26 mouse cellular contexts compared by ENCODE assay signal in the genomic region with DNA sequence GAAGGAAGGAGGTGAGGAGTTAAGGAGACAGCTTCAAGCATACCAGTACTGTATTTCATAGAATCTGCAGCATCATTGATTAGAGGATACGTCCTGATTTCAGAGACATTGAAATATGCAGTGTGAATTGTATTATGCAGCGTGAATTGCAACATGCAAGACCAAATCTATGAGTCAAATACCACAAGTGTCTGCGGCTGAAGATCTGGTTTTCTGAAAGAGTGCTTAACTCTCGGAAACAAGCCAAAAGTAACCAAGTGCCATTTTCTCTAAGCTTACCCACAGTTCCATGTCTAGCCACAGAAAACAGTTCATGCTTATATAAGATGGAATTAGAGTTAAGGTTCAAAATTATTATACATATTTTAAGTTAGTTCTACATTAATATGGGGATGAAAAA. TPM values are rescaled to one million over a fixed set of nuclear protein-coding genes. Genes with fewer than 3 reads are reported as not detected.
A peak's percentile ranks its signal among the peaks of the same experiment; 100 is the strongest.
DNase-seq lines count a peak whose midpoint lies in the region; ATAC-seq and TF ChIP-seq lines count a peak whose summit lies in the region.
"Had no signal": no experiment of that assay in that cellular context is flagged by ENCODE, and none has a peak within 500 bp of the region (broad histone marks: within the 10 kb centered on the region; RNA-seq: fewer than 3 reads in every experiment).

No protein-coding gene starts in this region.

- no peak for ATAC-seq in lung, postnatal 0 days
- ATAC-seq: activated CD4-positive, CD25-positive, alpha-beta regulatory T cell, adult 4 months; forebrain, embryonic 15.5 days had no signal

- H3K79me2 ChIP-seq in C2C12 (ENCODE audit: control insufficient read depth, insufficient read depth) = no peaks in the 10 kb centered on the region

- peak; percentile 18 for DNase-seq in lung, postnatal 0 days (ENCODE audit: low spot score)
- DNase-seq in lung, postnatal 25 days (ENCODE audit: low spot score) = no peak
- peak; percentile 36 for DNase-seq in 3134 (ENCODE audit: extremely low read depth, insufficient read length, low spot score)
- DNase-seq in fibroblast of lung, adult 2 months (ENCODE audit: low read depth) = peak; percentile 35
- DNase-seq in cerebellum, postnatal 14 days = no peak
- DNase-seq in right cerebral cortex, postnatal 10 days (ENCODE audit: low spot score in 2 of 2) = no peak
- DNase-seq in left cerebral cortex, postnatal 14 days (ENCODE audit: low spot score in 2 of 2) = no peak
- DNase-seq: adrenal gland, adult 8-10 months; adrenal gland, postnatal 25 days; cerebellum, adult 11-12 months; cerebellum, adult 9-10 months; cerebellum, postnatal 25 days; gastrocnemius, postnatal 10 days; gastrocnemius, postnatal 36 days; heart, adult 2 months had no signal

- TF ChIP-seq CTCF in lung, postnatal 0 days (IDR thresholded peaks at IDR 0.05) = no peak
- TF ChIP-seq CTCF in C2C12 (IDR thresholded peaks at IDR 0.05; ENCODE audit: control insufficient read depth, insufficient read depth, insufficient read length) = no peak

- 65% methylated on average over 4 of the region's 4 CpGs for WGBS in lung, postnatal 0 days

- intact Hi-C loops in left cerebral cortex, postnatal 14 days (cut with DNase I) = no loop called here

- no peaks in the 10 kb centered on the region for H3K9me3 ChIP-seq in lung, postnatal 0 days (ENCODE audit: low read length)
- H3K9me3 ChIP-seq: embryonic facial prominence, embryonic 12.5 days; embryonic facial prominence, embryonic 15.5 days; forebrain, embryonic 12.5 days; forebrain, embryonic 15.5 days; G1E; hindbrain, embryonic 12.5 days; hindbrain, embryonic 15.5 days had no signal

- H3K27me3 ChIP-seq in lung, postnatal 0 days (replicated peaks; ENCODE audit: insufficient read depth, low read length) = no peaks in the 10 kb centered on the region
- H3K27me3 ChIP-seq in C2C12 (ENCODE audit: control insufficient read depth, insufficient read depth, insufficient read length) = no peaks in the 10 kb centered on the region
- H3K27me3 ChIP-seq: CH12.LX; embryonic facial prominence, embryonic 12.5 days; embryonic facial prominence, embryonic 15.5 days; forebrain, embryonic 12.5 days; forebrain, embryonic 15.5 days; hindbrain, embryonic 12.5 days; hindbrain, embryonic 15.5 days had no signal

- no peaks in the 10 kb centered on the region for H3K79me3 ChIP-seq in C2C12 (ENCODE audit: low read depth)

- H3K36me3 ChIP-seq in lung, postnatal 0 days (ENCODE audit: insufficient read depth, low read length) = no peaks in the 10 kb centered on the region
- no peaks in the 10 kb centered on the region for H3K36me3 ChIP-seq in C2C12 (ENCODE audit: control insufficient read depth, insufficient read depth)
- H3K36me3 ChIP-seq: embryonic facial prominence, embryonic 12.5 days; embryonic facial prominence, embryonic 15.5 days; forebrain, embryonic 12.5 days; forebrain, embryonic 15.5 days; G1E; hindbrain, embryonic 12.5 days; hindbrain, embryonic 15.5 days had no signal

- no peak overlapping the region for H3K9ac ChIP-seq in lung, postnatal 0 days (replicated peaks; ENCODE audit: low read depth)
- H3K9ac ChIP-seq: embryonic facial prominence, embryonic 12.5 days; embryonic facial prominence, embryonic 15.5 days; forebrain, embryonic 12.5 days; forebrain, embryonic 15.5 days; hindbrain, embryonic 12.5 days; hindbrain, embryonic 15.5 days had no signal

- TF ChIP-seq EP300 in lung, postnatal 0 days (IDR thresholded peaks at IDR 0.05) = no peak

- no peaks in the 10 kb centered on the region for H3K4me1 ChIP-seq in lung, postnatal 0 days (ENCODE audit: insufficient read depth, low read depth, low read length)
- H3K4me1 ChIP-seq: embryonic facial prominence, embryonic 12.5 days; embryonic facial prominence, embryonic 15.5 days; forebrain, embryonic 12.5 days; forebrain, embryonic 15.5 days; hindbrain, embryonic 12.5 days; hindbrain, embryonic 15.5 days had no signal

- H3K27ac ChIP-seq in lung, postnatal 0 days (ENCODE audit: low read length) = no peak overlapping the region
- H3K27ac ChIP-seq: embryonic facial prominence, embryonic 12.5 days; embryonic facial prominence, embryonic 15.5 days; forebrain, embryonic 12.5 days; forebrain, embryonic 15.5 days; heart, adult 2 months; hindbrain, embryonic 12.5 days; hindbrain, embryonic 15.5 days had no signal

- no peak overlapping the region for H3K4me2 ChIP-seq in lung, postnatal 0 days (replicated peaks; ENCODE audit: low read depth, low read length)
- H3K4me2 ChIP-seq: embryonic facial prominence, embryonic 12.5 days; embryonic facial prominence, embryonic 15.5 days; forebrain, embryonic 12.5 days; forebrain, embryonic 15.5 days; heart, embryonic 11.5 days; hindbrain, embryonic 12.5 days; hindbrain, embryonic 15.5 days had no signal

- H3K4me3 ChIP-seq in lung, postnatal 0 days (ENCODE audit: low read depth, low read length) = no peak overlapping the region
- no peak overlapping the region for H3K4me3 ChIP-seq in C2C12 (ENCODE audit: insufficient read depth, poor library complexity, severe bottlenecking)
- H3K4me3 ChIP-seq: embryonic facial prominence, embryonic 12.5 days; embryonic facial prominence, embryonic 15.5 days; forebrain, embryonic 12.5 days; forebrain, embryonic 15.5 days; heart, adult 2 months; hindbrain, embryonic 12.5 days; hindbrain, embryonic 15.5 days had no signal

- H3ac ChIP-seq in C2C12 (ENCODE audit: control insufficient read depth, insufficient read length, low read depth) = no peak overlapping the region

TF ChIP-seq in C2C12, 6 proteins besides CTCF, POLR2A, EP300 and RAD21:
- TF ChIP-seq MYOD1 (IDR thresholded peaks at IDR 0.05; ENCODE audit: control insufficient read depth, insufficient read length, low read depth) = no peak
- peak; percentile 81 for TF ChIP-seq CEBPB (IDR thresholded peaks at IDR 0.05; ENCODE audit: low read depth)
- TF ChIP-seq FOSL1 (IDR thresholded peaks at IDR 0.05; ENCODE audit: insufficient read depth, low read length, poor library complexity, severe bottlenecking) = no peak
- no peak for TF ChIP-seq USF1 (IDR thresholded peaks at IDR 0.05; ENCODE audit: low read depth)
- no peak for TF ChIP-seq MYOG (IDR thresholded peaks at IDR 0.05; ENCODE audit: control insufficient read depth, extremely low read depth, insufficient read length)
- TF ChIP-seq MAX (IDR thresholded peaks at IDR 0.05) = no peak
TF ChIP-seq in C2C12: peak in this region for 1.

RNA-seq across cellular contexts. Expression of gene Rab11a, which starts 10.2 kb away (rescaled TPM):
- 608 and 674 TPM in 2 replicates for polyA plus RNA-seq in lung, postnatal 0 days (2015; fragmentation: Nextera tagmentation; extraction: Ambion mirVana)
- 92.7 TPM for polyA plus RNA-seq in C2C12 (2012; fragmentation: generic; extraction: Trizol)
- total RNA-seq in left cerebral cortex, postnatal 14 days (2021) = 100 to 1,000 TPM; 296 to 301 TPM

Comparison
In these comparisons a context has a peak if more than half of its experiments do, and no peak if none do; other contexts are left out.
1. DNase-seq: peak in lung, postnatal 0 days (single experiment), 3134 (single experiment) and fibroblast of lung, adult 2 months (single experiment); none in lung, postnatal 25 days (single experiment), cerebellum, postnatal 14 days (0 of 2), right cerebral cortex, postnatal 10 days (0 of 2) and left cerebral cortex, postnatal 14 days (0 of 2).